Mouse (Mus musculus) liver, embryonic 14.5 days (tissue): ENCODE measurements around the gene Myh13.

Source experiments
- CTCF ChIP-seq: IDR thresholded peaks from 2 replicates; pipeline ENCODE4 v1.5.1; 2016; ENCODE audit warnings: antibody characterized with exemption, low read depth, control low read depth
- EP300 ChIP-seq: IDR thresholded peaks from 2 replicates; pipeline ENCODE4 v1.6.1; 2016; ENCODE audit warnings: antibody characterized with exemption, low read depth

GRCm38 (mm10) chr11:67376308-67376707, 54.9 kb downstream of the Myh13 start:
- TF ChIP-seq CTCF (peak; percentile 41; the same call in 1 of the 2 replicates), EP300 (no peak)
